Mouse (Mus musculus) midbrain, embryonic 10.5 days (tissue): ENCODE measurements at regions not wholly inside any gene's neighbourhood (a gene's known extent, or its start where the extent isn't known, plus 50 kb on each side); places are given as distances from the start of the nearest gene placed in this dataset. TPM values are rescaled to one million over a fixed set of nuclear protein-coding genes. Genes with fewer than 3 reads are reported as not detected.

Experiments
- DNase-seq: peaks from one replicate; pipeline ENCODE4 v3.0.0-alpha.2; 2017; ENCODE audit warnings: low spot score
- H3K27ac ChIP-seq: fragments of 300-500 bp; sonication (generic); replicated peaks from 2 replicates; pipeline ENCODE4 v1.5.1; 2016; ENCODE audit warnings: mild to moderate bottlenecking
- H3K27me3 ChIP-seq: fragments of 300-500 bp; sonication (generic); 2 replicates; pipeline ENCODE4 v1.6.1; 2016; ENCODE audit warnings: low read depth, mild to moderate bottlenecking; ENCODE audit not compliant: poor library complexity, severe bottlenecking
- H3K36me3 ChIP-seq: fragments of 300-500 bp; sonication (generic); 2 replicates; pipeline ENCODE4 v1.6.1; 2016; ENCODE audit warnings: mild to moderate bottlenecking, moderate library complexity
- H3K4me1 ChIP-seq: fragments of 300-500 bp; sonication (generic); 2 replicates; pipeline ENCODE4 v1.6.1; 2016
- H3K4me3 ChIP-seq: fragments of 300-500 bp; sonication (generic); 2 replicates; pipeline ENCODE4 v1.5.1; 2016; ENCODE audit warnings: mild to moderate bottlenecking, moderate library complexity
- H3K9me3 ChIP-seq: fragments of 300-500 bp; sonication (generic); replicated peaks from 2 replicates; pipeline ENCODE4 v1.6.1; 2016; ENCODE audit warnings: mild to moderate bottlenecking
- WGBS: fragments of 180-500 bp; shearing (Covaris S2); methylation state at CpG from one replicate; pipeline ENCODE4 v1.1.7; 2016; 5-methylcytosine and 5-hydroxymethylcytosine counted together
- microRNA-seq: library from miRNA; unstranded; fragments of <30 nt; microRNA quantifications from one replicate; pipeline ENCODE4, GENCODE M21; 2017

GRCm38 (mm10) chr8:36036271-36036670 lies 270.7 kb downstream of the Gm19410 start:
- no peaks in the 10 kb centered on the region for H3K27me3 ChIP-seq
- no peak overlapping the region for H3K4me3 ChIP-seq
- no peak overlapping the region for H3K27ac ChIP-seq
- H3K36me3 ChIP-seq = no peaks in the 10 kb centered on the region
- H3K9me3 ChIP-seq = no peaks in the 10 kb centered on the region; the same call in 1 of the 2 replicates
- no peak for DNase-seq
- 76% methylated on average over 6 of the region's 6 CpGs for WGBS
- no peaks in the 10 kb centered on the region for H3K4me1 ChIP-seq

- no peaks in the 10 kb centered on the region for H3K36me3 ChIP-seq
- no peaks in the 10 kb centered on the region for H3K27me3 ChIP-seq
- H3K9me3 ChIP-seq = no peaks in the 10 kb centered on the region; the same call in 1 of the 2 replicates
- 81% methylated on average over 6 of the region's 6 CpGs for WGBS
- no peak overlapping the region for H3K4me3 ChIP-seq
- no peaks in the 10 kb centered on the region for H3K4me1 ChIP-seq
- H3K27ac ChIP-seq = no peak overlapping the region
- DNase-seq = no peak
Measured at GRCm38 (mm10) chr8:36041222-36041864, 275.8 kb downstream of the Gm19410 start.

DNA sequence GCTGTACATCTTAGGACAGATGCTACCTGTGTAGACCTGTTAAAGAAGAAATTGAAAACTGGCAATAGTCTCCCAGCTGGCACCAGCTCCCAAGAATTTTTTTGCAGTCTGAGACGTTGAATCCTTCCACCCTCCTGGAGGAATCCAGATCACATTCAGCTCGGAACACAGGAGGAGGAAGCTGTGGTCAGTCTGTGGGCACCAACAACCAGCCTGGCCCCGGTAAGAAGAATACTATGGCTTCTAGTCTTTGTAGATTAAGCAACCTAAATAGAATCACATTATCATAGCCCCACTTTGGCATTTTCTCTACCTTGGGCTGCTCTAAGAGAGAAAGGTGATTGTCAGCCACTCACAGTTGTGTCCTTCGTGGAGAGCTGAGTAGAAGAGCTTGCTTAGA lies 277.0 kb downstream of the Gm19410 start:
- no peak overlapping the region for H3K27ac ChIP-seq
- H3K4me1 ChIP-seq = no peaks in the 10 kb centered on the region
- H3K27me3 ChIP-seq = no peaks in the 10 kb centered on the region
- no peaks in the 10 kb centered on the region for H3K36me3 ChIP-seq
- no peak for DNase-seq
- no peaks in the 10 kb centered on the region; the same call in 1 of the 2 replicates for H3K9me3 ChIP-seq
- H3K4me3 ChIP-seq = no peak overlapping the region
- WGBS = 89% methylated on average over 4 of the region's 4 CpGs

Small RNA genes in the stretch of these regions (microRNA-seq; reads per million reads assigned to microRNA genes)
- not detected for gene Gm22030
